Mouse (Mus musculus) Patski (cell line): ENCODE data around the gene Eif1b. TPM values are rescaled to one million over a fixed set of nuclear protein-coding genes. Genes with fewer than 3 reads are reported as not detected.

Experiments
- ATAC-seq: fragments of 100-300 bp; one replicate; pipeline ENCODE4 v1.8.0; 2021
- CTCF ChIA-PET: fragments of 350-600 bp; sonication (Branson Sonifier 250); formaldehyde crosslinking; loops from one replicate; lab custom pipeline; 2022; ENCODE audit warnings: inconsistent platforms; lab: Charles Lee
- POLR2A ChIA-PET: fragments of 350-600 bp; sonication (Branson Sonifier 250); formaldehyde crosslinking; loops from one replicate; lab custom pipeline; 2022; ENCODE audit warnings: antibody characterized with exemption, inconsistent platforms; lab: Charles Lee
- DNase-seq: peaks from one replicate; pipeline ENCODE4 v3.0.0-alpha.2; 2011; ENCODE audit warnings: low read depth, low spot score
- H3K27me3 ChIP-seq: fragments of 371-371 bp; one replicate; pipeline ENCODE4 v1.5.1; 2021
- CTCF ChIP-seq: fragments of 100-300 bp; IDR thresholded peaks from one replicate; pipeline ENCODE4 v1.5.1; 2021
- in situ Hi-C: fragments of 300-500 bp; cut with MboI; formaldehyde crosslinking; loops from 3 replicates; pipeline ENCODE4 v1.11.1; 2018; ENCODE audit warnings: low pct_unique_long_range_greater_than_20kb, mixed read lengths
- polyA plus RNA-seq: library from polyadenylated mRNA; unstranded; gene quantifications from one replicate; pipeline ENCODE4 v1.2.3, GENCODE M21; 2021

Gene Eif1b
- polyA plus RNA-seq, 1 experiment from 2014 or later, result 51.3 TPM

- ChIA-PET POLR2A (no interaction called here), CTCF (no interaction called here)
- ATAC-seq (no peak), DNase-seq (no peak)
- peaks cover 10% of the 10 kb centered on the region for H3K27me3 ChIP-seq
- in situ Hi-C loops, result no loop called here
- TF ChIP-seq CTCF, result no peak
Measured at GRCm38 (mm10) chr9:120542241-120542640, 50.2 kb downstream of the Eif1b start.

Other genes starting within 250 kb of the Eif1b start
- 2.1 TPM for gene Myrip, start 190.7 kb upstream of the Eif1b start, polyA plus RNA-seq
- not detected for gene Entpd3, start 47.6 kb downstream of the Eif1b start, polyA plus RNA-seq
- gene Rpl14, start 79.2 kb downstream of the Eif1b start, polyA plus RNA-seq, result 525 TPM